Mouse (Mus musculus): Measurements from ENCODE around the gene Ercc6. TPM values are rescaled to one million over a fixed set of nuclear protein-coding genes. Genes with fewer than 3 reads are reported as not detected.

The Ercc6 gene
- 11.7 and 13.9 TPM in 2 replicates for polyA plus RNA-seq (2015; fragmentation: Nextera tagmentation; extraction: Ambion mirVana)

DNA sequence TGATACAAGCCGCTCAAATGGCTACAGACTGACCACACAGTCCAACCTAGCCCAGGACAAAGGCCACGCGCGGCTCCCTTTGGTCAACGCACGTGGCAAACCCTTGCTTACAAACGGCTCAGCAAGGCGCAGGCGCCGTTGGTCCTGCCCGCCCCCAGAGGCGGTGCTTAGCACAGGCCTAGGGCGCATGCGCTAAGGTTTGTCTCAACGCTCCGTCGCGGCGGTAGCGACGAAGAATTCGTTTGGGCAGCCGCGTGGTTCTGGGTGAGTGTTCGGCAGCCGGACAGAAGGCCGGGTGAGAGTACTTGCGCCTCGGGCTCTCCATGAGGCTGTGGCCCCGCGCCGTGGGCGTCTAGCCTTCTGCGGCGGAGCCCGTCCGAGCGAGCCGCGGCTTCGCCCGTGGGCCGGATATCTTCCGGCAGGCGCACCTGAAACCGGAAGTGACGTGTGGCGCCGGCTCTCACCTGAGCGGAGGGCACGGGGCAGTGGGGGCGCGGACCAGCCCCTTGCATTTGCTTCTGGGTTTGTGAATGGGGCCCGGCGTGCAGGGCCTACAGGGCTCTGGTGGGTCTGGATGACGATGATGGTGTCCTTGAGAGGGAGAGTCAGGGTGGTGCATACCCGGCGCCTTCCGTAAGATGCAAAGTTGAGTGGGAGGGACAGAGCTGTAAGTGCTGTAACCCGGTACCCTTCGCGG, at the start of gene Ercc6:
TSS of gene Ercc6 (plus strand) at position 186 of the 697 bp plus-strand sequence.
- Histone ChIP-seq H3K36me3 (ENCODE audit: control insufficient read depth, insufficient read depth, low read length) (peaks cover 3% of the 10 kb centered on the region; the same call in 1 of the 2 replicates), H3K4me2 (ENCODE audit: low read depth, low read length) (peak within 1 kb of the TSS; percentile 72), H3K9me3 (ENCODE audit: control insufficient read depth, low read length) (no peaks in the 10 kb centered on the region), H3K9ac (ENCODE audit: low read depth, low read length) (peak within 1 kb of the TSS; percentile 81), H3K4me3 (ENCODE audit: low read length) (peak within 1 kb of the TSS; percentile 71), H3K27me3 (replicated peaks; ENCODE audit: control insufficient read depth, insufficient read depth, low read length) (no peaks in the 10 kb centered on the region), H3K4me1 (ENCODE audit: control insufficient read depth, insufficient read depth, low read length) (peaks cover 4% of the 10 kb centered on the region; the same call in 1 of the 2 replicates), H3K27ac (ENCODE audit: low read length) (peak within 1 kb of the TSS; percentile 58; the same call in 1 of the 2 replicates)
- under 1% methylated on average over 62 of the region's 62 CpGs for WGBS
- peak; percentile 97 for ATAC-seq

DNA sequence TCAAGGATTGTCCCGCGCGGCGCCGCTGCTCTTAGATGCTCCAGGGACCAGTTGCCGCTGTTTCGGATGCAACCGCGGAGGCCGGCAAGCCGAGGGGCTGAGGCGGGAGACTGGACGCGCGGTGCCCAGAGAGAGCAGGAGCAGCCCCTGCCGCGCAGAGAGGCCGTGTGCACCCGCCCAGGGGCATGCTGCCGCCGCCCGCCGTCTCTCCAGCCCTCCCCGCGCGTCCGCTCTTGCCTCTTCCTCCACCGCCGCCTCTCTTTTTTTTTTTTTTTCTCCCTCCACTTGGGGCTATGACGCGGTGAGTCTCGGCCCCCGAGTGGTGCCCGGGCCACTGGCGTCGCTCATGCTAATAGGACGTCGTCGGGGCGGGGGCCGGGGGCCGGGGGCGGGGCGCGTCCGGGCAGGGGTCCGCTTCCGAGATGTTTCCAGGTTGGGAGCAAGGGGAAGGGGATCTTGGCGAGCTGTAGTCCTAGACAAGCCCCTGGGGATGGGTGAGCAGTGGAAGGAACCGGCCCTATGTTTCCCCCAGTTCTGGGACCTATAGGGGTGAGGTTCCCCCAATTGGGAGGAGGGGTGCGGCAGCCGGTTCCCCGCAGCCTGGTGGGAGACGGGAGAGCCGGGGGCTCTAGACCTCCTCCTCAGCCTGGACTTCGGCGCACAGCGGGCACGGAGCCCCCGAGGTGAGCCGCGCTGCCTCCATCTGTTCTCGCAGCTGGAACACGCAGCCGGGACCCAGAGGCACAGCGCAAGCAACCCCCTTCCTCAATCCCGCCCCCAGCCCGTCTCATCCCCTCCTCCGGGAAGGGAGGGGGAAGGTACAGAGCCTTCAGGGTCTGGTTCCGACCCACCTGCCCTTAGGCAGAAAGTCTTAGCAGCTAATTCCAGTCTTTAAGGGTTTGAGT, 48.5 kb upstream of the Ercc6 start, which contains the start of gene Slc18a3:
TSS of gene Slc18a3 (minus strand) at position 250 of the 905 bp plus-strand sequence.
- Histone ChIP-seq H3K9me3 (ENCODE audit: control insufficient read depth, low read length) (no peaks in the 10 kb centered on the region), H3K9ac (ENCODE audit: low read depth, low read length) (0 out of 2 replicates have a peak within 1 kb of the TSS, but pooled peaks have one; percentile 14), H3K27me3 (replicated peaks; ENCODE audit: control insufficient read depth, insufficient read depth, low read length) (peaks cover 74% of the 10 kb centered on the region), H3K4me1 (ENCODE audit: control insufficient read depth, insufficient read depth, low read length) (peaks cover 16% of the 10 kb centered on the region), H3K36me3 (ENCODE audit: control insufficient read depth, insufficient read depth, low read length) (no peaks in the 10 kb centered on the region), H3K4me2 (ENCODE audit: low read depth, low read length) (peak within 1 kb of the TSS; percentile 53), H3K27ac (ENCODE audit: low read length) (no peak within 1 kb of the TSS), H3K4me3 (ENCODE audit: low read length) (peak within 1 kb of the TSS; percentile 45)
- no peak for ATAC-seq
- WGBS = under 1% methylated on average over 58 of the region's 70 CpGs

DNA sequence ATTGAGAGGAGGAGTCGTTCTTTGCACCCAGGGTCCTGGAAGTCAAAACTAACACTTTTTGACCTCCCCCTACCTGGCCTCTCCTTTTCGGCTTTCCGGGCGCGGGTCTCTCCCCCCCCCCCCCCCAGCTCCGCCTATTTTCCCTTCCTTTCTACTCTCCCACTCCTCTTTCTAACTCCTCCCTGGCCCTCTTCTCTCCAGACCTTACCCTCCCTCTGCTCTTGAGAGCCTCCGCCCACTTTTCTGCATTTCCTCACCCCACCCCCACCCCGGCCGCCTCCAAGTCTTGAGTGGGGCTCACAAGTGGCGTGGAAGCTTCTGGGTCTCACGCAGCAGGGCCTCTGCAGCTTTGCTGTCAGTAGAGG, 47.8 kb upstream of the Ercc6 start:
- no peaks in the 10 kb centered on the region for H3K36me3 ChIP-seq (ENCODE audit: control insufficient read depth, insufficient read depth, low read length)
- H3K4me1 ChIP-seq (ENCODE audit: control insufficient read depth, insufficient read depth, low read length) = peaks cover 16% of the 10 kb centered on the region
- peaks cover 68% of the 10 kb centered on the region for H3K27me3 ChIP-seq (replicated peaks; ENCODE audit: control insufficient read depth, insufficient read depth, low read length)
- no peak overlapping the region for H3K27ac ChIP-seq (ENCODE audit: low read length)
- WGBS = 0% methylated on average over 9 of the region's 11 CpGs
- H3K4me2 ChIP-seq (ENCODE audit: low read depth, low read length) = 0 out of 2 replicates have a peak overlapping the region, but pooled peaks have one; percentile 53
- peak overlapping the region; percentile 45; the same call in 1 of the 2 replicates for H3K4me3 ChIP-seq (ENCODE audit: low read length)
- no peak overlapping the region for H3K9ac ChIP-seq (ENCODE audit: low read depth, low read length)
- ATAC-seq = no peak
- no peaks in the 10 kb centered on the region for H3K9me3 ChIP-seq (ENCODE audit: control insufficient read depth, low read length)

- Histone ChIP-seq H3K27me3 (replicated peaks; ENCODE audit: control insufficient read depth, insufficient read depth, low read length) (peaks cover 64% of the 10 kb centered on the region), H3K4me1 (ENCODE audit: control insufficient read depth, insufficient read depth, low read length) (peaks cover 16% of the 10 kb centered on the region), H3K9me3 (ENCODE audit: control insufficient read depth, low read length) (no peaks in the 10 kb centered on the region), H3K4me2 (ENCODE audit: low read depth, low read length) (peak within 1 kb of the TSS; percentile 53), H3K4me3 (ENCODE audit: low read length) (peak within 1 kb of the TSS; percentile 45), H3K9ac (ENCODE audit: low read depth, low read length) (no peak within 1 kb of the TSS), H3K27ac (ENCODE audit: low read length) (no peak within 1 kb of the TSS), H3K36me3 (ENCODE audit: control insufficient read depth, insufficient read depth, low read length) (no peaks in the 10 kb centered on the region)
- no peak for ATAC-seq
- WGBS = 16% methylated on average over 13 of the region's 13 CpGs
Observed at GRCm38 (mm10) chr14:32465889-32466288, 47.4 kb upstream of the Ercc6 start, which contains the start of gene Chat. Gene Chat (minus strand): TSS chr14:32465989.

DNA sequence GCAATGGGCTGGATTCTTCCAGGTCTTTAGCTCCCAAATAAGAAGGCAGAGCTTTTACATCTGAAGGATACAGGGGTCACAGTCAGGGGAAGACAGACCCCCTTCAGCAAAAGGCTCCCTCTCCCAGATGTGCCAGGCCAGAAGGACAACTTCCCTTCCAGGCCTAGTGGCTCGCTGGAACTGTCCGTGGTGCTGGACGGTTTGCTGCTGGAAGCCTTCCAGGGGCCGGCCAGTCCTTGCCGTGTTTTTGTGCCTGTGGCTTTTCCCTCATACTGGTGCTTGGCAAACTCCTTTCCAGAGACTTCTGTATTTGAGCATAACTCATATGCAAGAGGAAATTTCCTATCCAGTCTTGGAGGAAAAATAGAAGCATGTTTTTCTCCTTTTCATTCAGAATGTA, 45.7 kb upstream of the Ercc6 start:
- H3K27ac ChIP-seq (ENCODE audit: low read length) = no peak overlapping the region
- H3K4me1 ChIP-seq (ENCODE audit: control insufficient read depth, insufficient read depth, low read length) = peaks cover 16% of the 10 kb centered on the region
- H3K36me3 ChIP-seq (ENCODE audit: control insufficient read depth, insufficient read depth, low read length) = no peaks in the 10 kb centered on the region
- H3K9ac ChIP-seq (ENCODE audit: low read depth, low read length) = no peak overlapping the region
- no peak for ATAC-seq
- H3K4me3 ChIP-seq (ENCODE audit: low read length) = no peak overlapping the region
- no peaks in the 10 kb centered on the region for H3K9me3 ChIP-seq (ENCODE audit: control insufficient read depth, low read length)
- peaks cover 47% of the 10 kb centered on the region for H3K27me3 ChIP-seq (replicated peaks; ENCODE audit: control insufficient read depth, insufficient read depth, low read length)
- 7% methylated on average over 5 of the region's 5 CpGs for WGBS
- no peak overlapping the region for H3K4me2 ChIP-seq (ENCODE audit: low read depth, low read length)

DNA sequence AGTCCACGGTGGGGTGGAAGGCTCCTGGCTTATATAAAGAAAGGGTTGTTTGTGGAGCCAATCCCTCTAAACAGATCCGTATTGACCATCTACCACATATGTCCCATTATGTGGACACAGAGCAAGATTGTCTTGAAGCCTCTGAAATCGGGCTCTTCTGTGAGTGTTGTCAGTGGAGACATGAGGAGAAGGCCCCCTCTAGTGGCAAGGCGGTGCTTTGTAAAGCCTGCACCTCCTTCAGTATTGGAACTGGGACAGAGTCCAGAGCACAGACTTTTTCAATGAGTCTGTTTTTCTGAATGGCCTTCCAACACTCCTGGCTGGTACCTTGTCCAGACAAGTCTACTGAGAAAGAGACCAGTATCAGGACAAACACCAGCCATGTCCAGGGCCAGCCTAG, 40.3 kb upstream of the Ercc6 start:
- H3K4me3 ChIP-seq (ENCODE audit: low read length) = no peak overlapping the region
- H3K9me3 ChIP-seq (ENCODE audit: control insufficient read depth, low read length) = no peaks in the 10 kb centered on the region
- no peaks in the 10 kb centered on the region for H3K27me3 ChIP-seq (replicated peaks; ENCODE audit: control insufficient read depth, insufficient read depth, low read length)
- no peaks in the 10 kb centered on the region for H3K4me1 ChIP-seq (ENCODE audit: control insufficient read depth, insufficient read depth, low read length)
- no peak for ATAC-seq
- H3K4me2 ChIP-seq (ENCODE audit: low read depth, low read length) = no peak overlapping the region
- H3K9ac ChIP-seq (ENCODE audit: low read depth, low read length) = no peak overlapping the region
- no peaks in the 10 kb centered on the region for H3K36me3 ChIP-seq (ENCODE audit: control insufficient read depth, insufficient read depth, low read length)
- no peak overlapping the region for H3K27ac ChIP-seq (ENCODE audit: low read length)
- 10% methylated on average over 4 of the region's 4 CpGs for WGBS

DNA sequence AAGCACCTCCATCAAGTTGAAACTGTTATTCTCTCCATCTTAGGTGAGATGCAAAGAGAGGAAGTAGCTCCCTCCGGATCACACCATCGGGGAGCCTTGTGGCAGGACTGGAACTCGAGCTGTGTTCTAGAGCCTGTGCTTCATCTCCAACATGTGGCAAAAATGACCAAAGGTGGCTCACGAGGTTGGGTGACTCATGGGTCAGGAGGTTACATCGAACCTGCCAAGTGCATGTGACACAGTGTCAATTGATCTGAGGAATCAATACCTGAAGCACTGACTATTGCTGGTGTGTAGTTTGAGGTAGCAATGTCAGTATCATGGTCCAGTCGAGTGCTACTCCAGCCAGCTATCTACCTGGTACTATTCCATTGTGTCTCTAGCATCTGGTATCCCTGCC, 36.8 kb upstream of the Ercc6 start:
- Histone ChIP-seq H3K4me1 (ENCODE audit: control insufficient read depth, insufficient read depth, low read length) (no peaks in the 10 kb centered on the region), H3K9ac (ENCODE audit: low read depth, low read length) (no peak overlapping the region), H3K27me3 (replicated peaks; ENCODE audit: control insufficient read depth, insufficient read depth, low read length) (no peaks in the 10 kb centered on the region), H3K27ac (ENCODE audit: low read length) (no peak overlapping the region), H3K36me3 (ENCODE audit: control insufficient read depth, insufficient read depth, low read length) (no peaks in the 10 kb centered on the region), H3K9me3 (ENCODE audit: control insufficient read depth, low read length) (no peaks in the 10 kb centered on the region), H3K4me2 (ENCODE audit: low read depth, low read length) (no peak overlapping the region), H3K4me3 (ENCODE audit: low read length) (no peak overlapping the region)
- 81% methylated on average over 6 of the region's 6 CpGs for WGBS
- ATAC-seq = no peak

DNA sequence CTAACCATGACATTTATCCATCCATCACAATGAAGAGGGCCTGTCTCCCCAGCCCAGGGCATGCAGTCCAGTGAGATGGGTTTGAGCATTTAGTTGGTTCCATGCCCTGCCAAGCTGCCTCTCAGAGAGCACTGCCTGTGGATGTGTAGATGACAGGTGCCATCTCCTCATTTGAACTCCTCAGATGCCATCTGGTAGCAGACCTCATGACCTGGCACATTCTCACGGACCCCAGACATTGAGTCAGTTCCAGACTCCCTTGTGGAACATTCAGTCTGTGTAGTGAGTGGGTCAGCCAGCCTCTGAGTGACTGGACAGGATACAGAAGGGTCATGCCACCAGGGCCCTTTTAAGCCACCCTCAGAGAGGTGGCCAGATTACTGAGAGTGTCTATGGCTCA, 35.7 kb upstream of the Ercc6 start:
- Histone ChIP-seq H3K36me3 (ENCODE audit: control insufficient read depth, insufficient read depth, low read length) (no peaks in the 10 kb centered on the region), H3K27me3 (replicated peaks; ENCODE audit: control insufficient read depth, insufficient read depth, low read length) (no peaks in the 10 kb centered on the region), H3K9me3 (ENCODE audit: control insufficient read depth, low read length) (no peaks in the 10 kb centered on the region), H3K9ac (ENCODE audit: low read depth, low read length) (no peak overlapping the region), H3K4me3 (ENCODE audit: low read length) (no peak overlapping the region), H3K27ac (ENCODE audit: low read length) (no peak overlapping the region), H3K4me2 (ENCODE audit: low read depth, low read length) (no peak overlapping the region), H3K4me1 (ENCODE audit: control insufficient read depth, insufficient read depth, low read length) (no peaks in the 10 kb centered on the region)
- no peak for ATAC-seq
- 80% methylated on average over 1 of the region's 1 CpGs for WGBS

DNA sequence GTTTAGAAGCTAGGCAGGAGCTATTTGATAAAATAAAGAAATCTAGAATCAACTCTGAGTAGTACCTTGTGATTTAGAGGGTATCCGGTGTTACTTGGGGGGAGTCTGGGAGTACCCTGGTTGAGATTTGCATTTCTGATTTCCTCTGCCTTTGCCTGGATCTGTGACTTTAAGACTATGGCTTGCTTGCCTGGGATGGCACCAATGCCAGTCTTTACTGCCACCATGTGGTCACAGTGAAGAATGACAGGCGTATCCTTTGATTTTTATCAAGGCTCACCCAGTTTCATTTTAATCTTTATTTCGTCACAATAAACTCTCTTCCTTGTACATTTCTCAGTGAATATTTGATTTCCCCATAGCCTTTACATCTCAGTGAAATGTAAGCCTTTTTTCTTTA, 31.3 kb upstream of the Ercc6 start:
- Histone ChIP-seq H3K27ac (ENCODE audit: low read length) (no peak overlapping the region), H3K27me3 (replicated peaks; ENCODE audit: control insufficient read depth, insufficient read depth, low read length) (no peaks in the 10 kb centered on the region), H3K9me3 (ENCODE audit: control insufficient read depth, low read length) (no peaks in the 10 kb centered on the region), H3K4me3 (ENCODE audit: low read length) (no peak overlapping the region), H3K4me1 (ENCODE audit: control insufficient read depth, insufficient read depth, low read length) (no peaks in the 10 kb centered on the region), H3K36me3 (ENCODE audit: control insufficient read depth, insufficient read depth, low read length) (no peaks in the 10 kb centered on the region), H3K4me2 (ENCODE audit: low read depth, low read length) (no peak overlapping the region), H3K9ac (ENCODE audit: low read depth, low read length) (no peak overlapping the region)
- ATAC-seq = no peak
- WGBS = 8% methylated on average over 3 of the region's 3 CpGs

Measured in intestine, embryonic 16.5 days (tissue).